Mouse (Mus musculus) heart, embryonic 11.5 days (tissue): Measurements from ENCODE around the gene Cd164l2. TPM values are rescaled to one million over a fixed set of nuclear protein-coding genes. Genes with fewer than 3 reads are reported as not detected.

Experiments
- ATAC-seq: fragments of 200-750 bp; cut with Nextera tagmentation; replicated peaks from 2 replicates; pipeline ENCODE4 v1.8.0; 2017; ENCODE audit warnings: moderate library complexity; ENCODE audit not compliant: insufficient number of reproducible peaks, low FRiP score, low TSS enrichment
- H3K27ac ChIP-seq: fragments of 300-500 bp; sonication (generic); 2 replicates; pipeline ENCODE4 v1.5.1; 2014; ENCODE audit warnings: mild to moderate bottlenecking, low read depth, low read length
- H3K27me3 ChIP-seq: fragments of 300-500 bp; sonication (generic); 2 replicates; pipeline ENCODE4 v1.6.1; 2014; ENCODE audit warnings: mild to moderate bottlenecking, low read length, mixed read lengths; ENCODE audit not compliant: control insufficient read depth, insufficient read depth
- H3K36me3 ChIP-seq: fragments of 300-500 bp; sonication (generic); 2 replicates; pipeline ENCODE4 v1.6.1; 2014; ENCODE audit warnings: mild to moderate bottlenecking, low read length, moderate library complexity, mixed read lengths; ENCODE audit not compliant: control insufficient read depth, insufficient read depth
- H3K4me1 ChIP-seq: fragments of 300-500 bp; sonication (generic); 2 replicates; pipeline ENCODE4 v1.6.1; 2014; ENCODE audit warnings: low read length; ENCODE audit not compliant: control insufficient read depth, insufficient read depth
- H3K4me2 ChIP-seq: fragments of 300-500 bp; sonication (generic); 2 replicates; pipeline ENCODE4 v1.6.1; 2014; ENCODE audit warnings: mild to moderate bottlenecking, moderate library complexity
- H3K4me3 ChIP-seq: fragments of 300-500 bp; sonication (generic); 2 replicates; pipeline ENCODE4 v1.5.1; 2014; ENCODE audit warnings: low read depth, low read length
- H3K9ac ChIP-seq: fragments of 300-500 bp; sonication (generic); 2 replicates; pipeline ENCODE4 v1.6.1; 2014; ENCODE audit warnings: mild to moderate bottlenecking, low read depth, low read length, moderate library complexity
- H3K9me3 ChIP-seq: fragments of 300-500 bp; sonication (generic); replicated peaks from 2 replicates; pipeline ENCODE4 v1.6.1; 2016; ENCODE audit warnings: low read length; ENCODE audit not compliant: control insufficient read depth
- WGBS: fragments of 180-500 bp; shearing (Covaris S2); extraction: QIAGEN DNeasy Blood & Tissue Kit; methylation state at CpG from one replicate; pipeline ENCODE4 v1.1.7; 2014; ENCODE audit not compliant: insufficient replicate concordance; 5-methylcytosine and 5-hydroxymethylcytosine counted together
- polyA plus RNA-seq: library from polyadenylated mRNA; unstranded; fragments of >200 nt; fragmentation: Nextera tagmentation; extraction: Ambion mirVana; gene quantifications from 2 replicates; pipeline ENCODE4 v1.2.1, GENCODE M21; 2014

The Cd164l2 gene
- polyA plus RNA-seq, 1 experiment from 2014 or later: 0.27 TPM

DNA sequence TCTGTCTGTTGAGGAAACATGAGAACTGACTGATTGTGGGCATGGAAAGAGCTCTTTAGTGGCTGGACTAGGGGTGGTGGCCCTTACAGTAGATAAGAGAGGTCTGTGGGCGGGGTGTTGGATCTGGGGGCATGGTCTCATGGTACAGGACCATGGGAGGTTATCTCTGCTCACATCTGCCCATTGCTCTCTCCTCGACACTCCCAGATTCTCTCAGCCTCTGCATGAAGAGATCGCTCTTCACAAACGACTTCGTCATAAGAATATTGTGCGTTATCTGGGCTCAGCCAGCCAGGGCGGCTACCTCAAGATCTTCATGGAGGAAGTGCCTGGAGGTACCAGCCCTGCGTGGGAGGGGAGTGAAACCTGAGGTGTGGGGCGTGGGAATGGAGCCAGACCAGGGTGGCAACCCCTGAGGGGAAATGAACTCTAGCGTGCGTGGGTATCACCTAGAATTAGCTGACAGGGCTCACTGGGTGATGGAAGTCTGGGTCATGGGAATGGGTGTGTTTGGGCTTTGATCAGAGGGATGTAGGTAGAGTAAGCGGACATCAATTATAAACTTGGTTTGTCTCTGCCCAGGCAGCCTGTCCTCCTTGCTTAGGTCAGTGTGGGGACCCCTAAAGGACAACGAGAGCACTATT, 36.0 kb downstream of the Cd164l2 start:
- no peaks in the 10 kb centered on the region for H3K9me3 ChIP-seq
- WGBS: 56% methylated on average over 13 of the region's 13 CpGs
- H3K9ac ChIP-seq: no peak overlapping the region
- H3K4me1 ChIP-seq: peaks cover 22% of the 10 kb centered on the region
- no peak; the same call in 1 of the 2 replicates for ATAC-seq
- no peak overlapping the region for H3K4me3 ChIP-seq
- H3K27me3 ChIP-seq: peaks cover 85% of the 10 kb centered on the region
- no peaks in the 10 kb centered on the region for H3K36me3 ChIP-seq
- no peak overlapping the region for H3K27ac ChIP-seq
- H3K4me2 ChIP-seq: no peak overlapping the region

GRCm38 (mm10) chr4:133250609-133251008, 38.7 kb downstream of the Cd164l2 start:
- 3% methylated on average over 22 of the region's 22 CpGs for WGBS

DNA sequence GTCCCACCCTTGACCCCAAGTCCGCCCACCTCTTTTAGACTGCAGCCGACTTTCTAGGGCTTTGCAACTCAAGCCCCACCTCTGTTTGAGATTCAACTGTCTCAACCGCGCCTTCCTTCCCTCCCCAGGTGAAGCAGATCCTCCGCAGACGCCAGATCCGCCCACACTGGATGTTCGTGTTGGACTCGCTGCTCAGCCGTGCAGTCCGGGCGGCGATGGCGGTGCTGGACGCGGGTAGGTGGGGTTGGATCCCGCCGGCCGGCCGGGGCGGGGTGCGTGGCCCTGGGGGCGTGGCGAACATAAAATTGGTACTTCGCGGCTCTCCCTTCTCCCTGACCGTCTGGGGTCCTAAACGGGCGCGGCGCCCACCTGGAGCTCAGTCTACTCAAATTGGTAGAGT, 39.3 kb downstream of the Cd164l2 start:
- Histone ChIP-seq H3K4me2 (peak overlapping the region; percentile 69), H3K9ac (peak overlapping the region; percentile 29; the same call in 1 of the 2 replicates), H3K27ac (no peak overlapping the region), H3K9me3 (no peaks in the 10 kb centered on the region), H3K36me3 (no peaks in the 10 kb centered on the region), H3K27me3 (peaks cover 82% of the 10 kb centered on the region), H3K4me1 (peaks cover 18% of the 10 kb centered on the region), H3K4me3 (peak overlapping the region; percentile 39)
- ATAC-seq: no peak
- WGBS: 3% methylated on average over 31 of the region's 31 CpGs

More at GRCm38 (mm10) chr4:133250609-133251008, 38.7 kb downstream of the Cd164l2 start:
- Histone ChIP-seq H3K4me3 (peak overlapping the region; percentile 39), H3K36me3 (no peaks in the 10 kb centered on the region), H3K27ac (no peak overlapping the region), H3K27me3 (peaks cover 82% of the 10 kb centered on the region), H3K9me3 (no peaks in the 10 kb centered on the region), H3K4me2 (peak overlapping the region; percentile 69), H3K9ac (no peak overlapping the region), H3K4me1 (peaks cover 18% of the 10 kb centered on the region)
- no peak for ATAC-seq

DNA sequence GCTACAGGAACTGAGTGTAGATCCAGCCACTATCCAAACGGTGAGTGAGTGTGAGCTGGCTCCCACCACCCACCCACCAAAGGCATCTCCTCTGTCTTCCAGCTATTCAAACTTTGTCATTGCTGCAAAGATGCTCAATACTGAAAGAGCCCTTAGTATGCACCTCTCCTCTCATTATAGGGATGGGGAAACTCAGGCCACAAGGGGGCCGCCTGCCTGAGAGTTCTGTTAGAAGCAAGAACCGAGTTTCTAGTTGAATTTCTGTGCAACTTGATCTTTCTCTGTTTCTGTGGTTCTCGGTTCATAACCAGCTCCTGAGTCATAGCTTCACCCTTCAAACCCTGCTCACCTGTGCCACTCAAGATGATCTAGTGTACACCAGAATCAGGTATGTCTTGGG, 40.2 kb downstream of the Cd164l2 start:
- Histone ChIP-seq H3K9ac (no peak overlapping the region), H3K27ac (no peak overlapping the region), H3K4me2 (no peak overlapping the region), H3K36me3 (no peaks in the 10 kb centered on the region), H3K4me1 (peaks cover 18% of the 10 kb centered on the region), H3K4me3 (no peak overlapping the region), H3K9me3 (no peaks in the 10 kb centered on the region), H3K27me3 (peaks cover 84% of the 10 kb centered on the region)
- ATAC-seq: no peak
- 35% methylated on average over 4 of the region's 4 CpGs for WGBS

GRCm38 (mm10) chr4:133253412-133253811, 41.5 kb downstream of the Cd164l2 start:
- H3K27ac ChIP-seq: no peak overlapping the region
- H3K9ac ChIP-seq: no peak overlapping the region
- WGBS: 79% methylated on average over 12 of the region's 12 CpGs
- H3K27me3 ChIP-seq: peaks cover 82% of the 10 kb centered on the region
- no peak overlapping the region for H3K4me3 ChIP-seq
- no peak for ATAC-seq
- no peak overlapping the region for H3K4me2 ChIP-seq
- H3K4me1 ChIP-seq: peaks cover 15% of the 10 kb centered on the region
- H3K9me3 ChIP-seq: no peaks in the 10 kb centered on the region
- H3K36me3 ChIP-seq: no peaks in the 10 kb centered on the region

DNA sequence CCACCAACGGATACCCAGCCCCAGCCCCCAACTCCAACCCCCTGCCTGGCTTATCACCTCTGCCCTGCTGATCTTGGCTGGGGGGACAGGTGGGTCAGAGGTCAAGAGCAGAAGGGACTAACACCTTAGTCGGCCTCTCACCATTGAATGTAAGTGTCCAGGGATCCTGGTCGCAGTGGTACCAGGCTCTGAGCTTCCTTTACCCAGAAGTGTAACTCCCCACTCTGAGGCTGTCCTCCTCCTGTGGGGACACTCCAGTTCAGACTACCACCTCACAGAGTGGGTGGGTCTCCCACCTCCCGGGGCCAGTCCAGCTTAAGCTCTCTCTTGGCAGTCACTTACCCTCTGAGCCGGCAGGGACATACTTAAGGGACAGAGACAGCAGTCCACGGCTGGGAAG, 43.5 kb downstream of the Cd164l2 start:
- Histone ChIP-seq H3K9ac (no peak overlapping the region), H3K27ac (no peak overlapping the region), H3K4me1 (peaks cover 15% of the 10 kb centered on the region), H3K27me3 (peaks cover 69% of the 10 kb centered on the region), H3K4me3 (no peak overlapping the region), H3K9me3 (no peaks in the 10 kb centered on the region), H3K36me3 (no peaks in the 10 kb centered on the region), H3K4me2 (no peak overlapping the region)
- ATAC-seq: no peak
- WGBS: 45% methylated on average over 6 of the region's 6 CpGs

- Histone ChIP-seq H3K9me3 (no peaks in the 10 kb centered on the region), H3K27ac (no peak overlapping the region), H3K36me3 (no peaks in the 10 kb centered on the region), H3K4me3 (0 out of 2 replicates have a peak overlapping the region, but pooled peaks have one; percentile 11), H3K9ac (0 out of 2 replicates have a peak overlapping the region, but pooled peaks have one; percentile 40), H3K27me3 (peaks cover 55% of the 10 kb centered on the region), H3K4me1 (peaks cover 3% of the 10 kb centered on the region; the same call in 1 of the 2 replicates), H3K4me2 (peak overlapping the region; percentile 8; the same call in 1 of the 2 replicates)
- no peak for ATAC-seq
- WGBS: 15% methylated on average over 23 of the region's 24 CpGs
Measured at GRCm38 (mm10) chr4:133256820-133257219, 44.9 kb downstream of the Cd164l2 start.

DNA sequence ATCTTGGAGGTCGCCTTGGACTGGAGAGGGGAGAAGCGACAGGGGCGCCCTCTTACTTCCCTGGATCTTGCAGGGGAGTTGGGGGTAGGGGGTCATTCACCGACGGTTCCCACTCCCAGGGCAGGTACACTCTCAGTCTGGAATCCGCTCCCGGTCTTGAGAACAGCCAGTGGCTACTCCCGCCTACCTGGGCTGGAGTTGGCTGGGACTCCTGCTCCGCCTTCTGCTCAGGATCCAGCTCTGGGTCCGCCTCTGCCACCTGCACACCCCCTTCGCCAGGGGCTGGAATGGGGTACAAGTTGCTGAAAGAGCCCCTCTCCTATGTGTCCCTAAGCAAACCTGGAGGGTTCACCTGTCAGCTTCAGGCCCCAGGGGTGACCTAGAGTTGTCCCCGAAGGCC, 45.3 kb downstream of the Cd164l2 start:
- 0 out of 2 replicates have a peak overlapping the region, but pooled peaks have one; percentile 40 for H3K9ac ChIP-seq
- no peak overlapping the region for H3K4me3 ChIP-seq
- peaks cover 3% of the 10 kb centered on the region; the same call in 1 of the 2 replicates for H3K4me1 ChIP-seq
- no peaks in the 10 kb centered on the region for H3K36me3 ChIP-seq
- 33% methylated on average over 12 of the region's 12 CpGs for WGBS
- H3K27ac ChIP-seq: no peak overlapping the region
- H3K4me2 ChIP-seq: peak overlapping the region; percentile 8; the same call in 1 of the 2 replicates
- no peak for ATAC-seq
- peaks cover 51% of the 10 kb centered on the region for H3K27me3 ChIP-seq
- H3K9me3 ChIP-seq: no peaks in the 10 kb centered on the region
